Mouse (Mus musculus): ENCODE measurements around the gene Polg.

DNA sequence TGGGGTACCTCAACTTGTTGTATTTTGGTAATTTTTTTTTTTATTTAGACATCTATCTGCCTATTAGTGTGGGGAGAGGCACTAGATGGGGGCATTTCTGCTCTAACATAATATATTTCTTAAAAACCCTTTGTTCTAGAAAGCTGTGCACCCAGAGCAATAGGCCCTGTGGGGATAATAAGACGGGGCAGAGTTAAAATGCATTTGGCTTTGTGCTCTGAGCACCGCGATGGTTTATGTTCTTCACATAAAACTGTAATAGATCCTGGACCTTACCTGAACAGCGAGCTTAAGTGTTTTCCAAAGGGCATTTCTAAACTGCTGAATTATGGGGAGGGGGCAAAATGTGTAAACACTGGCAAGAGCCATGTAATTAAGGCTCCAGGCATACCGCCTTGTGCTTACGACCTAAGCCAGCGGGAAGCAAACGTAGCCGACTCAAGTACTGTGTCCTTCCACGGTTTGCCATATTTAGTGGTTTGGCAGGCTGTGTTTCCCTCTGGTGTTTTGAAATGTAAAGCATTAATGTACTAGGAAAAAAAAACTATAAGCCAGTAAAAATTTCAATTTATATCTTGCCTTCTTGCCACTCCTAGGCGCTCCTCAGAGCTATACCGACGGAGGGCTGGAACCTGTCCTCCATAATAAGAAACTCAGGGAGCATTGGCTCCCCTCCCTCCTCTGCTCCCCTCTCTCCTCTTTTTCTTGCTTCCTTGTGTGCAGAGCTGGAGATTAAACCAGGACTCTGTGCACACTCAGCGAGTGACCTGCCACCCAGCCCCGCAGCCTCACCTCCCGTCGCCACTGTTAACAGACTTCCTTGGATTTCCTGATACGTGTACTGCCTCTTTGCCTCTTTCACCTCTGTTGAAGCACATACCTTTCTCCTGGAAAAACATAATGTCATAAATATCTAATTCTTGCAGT lies 51.5 kb downstream of the Polg start:
- TF ChIP-seq POLR2A (IDR thresholded peaks at IDR 0.05; ENCODE audit: extremely low read depth, insufficient read depth, low read length) (no peak), CTCF (IDR thresholded peaks at IDR 0.05; ENCODE audit: low read depth, low read length) (no peak)
